Mouse (Mus musculus): ENCODE results near the gene Tbc1d24. TPM values are rescaled to one million over a fixed set of nuclear protein-coding genes. Genes with fewer than 3 reads are reported as not detected.

The Tbc1d24 gene
- polyA plus RNA-seq, 1 experiment from 2014 or later = 17.8 TPM

GRCm38 (mm10) chr17:24224741-24225140 is 19.4 kb upstream of the Tbc1d24 start:
- H3K4me3 ChIP-seq = no peak overlapping the region

GRCm38 (mm10) chr17:24223513-24223912 is 18.2 kb upstream of the Tbc1d24 start:
- Histone ChIP-seq H3K9ac (no peak overlapping the region), H3K27ac (replicated peaks) (no peak overlapping the region), H3K27me3 (no peaks in the 10 kb centered on the region), H3K4me2 (no peak overlapping the region), H3K4me3 (no peak overlapping the region), H3K4me1 (replicated peaks) (peaks cover 19% of the 10 kb centered on the region), H3K36me3 (peaks cover 54% of the 10 kb centered on the region), H3K9me3 (no peaks in the 10 kb centered on the region)
- no peak for ATAC-seq (ENCODE audit: low read depth)
- WGBS = 90% methylated on average over 5 of the region's 5 CpGs

More at GRCm38 (mm10) chr17:24224741-24225140, 19.4 kb upstream of the Tbc1d24 start:
- H3K4me2 ChIP-seq = no peak overlapping the region
- ATAC-seq (ENCODE audit: low read depth) = no peak
- 89% methylated on average over 10 of the region's 10 CpGs for WGBS
- no peak overlapping the region for H3K27ac ChIP-seq (replicated peaks)
- H3K36me3 ChIP-seq = peaks cover 55% of the 10 kb centered on the region
- no peaks in the 10 kb centered on the region for H3K27me3 ChIP-seq
- no peaks in the 10 kb centered on the region for H3K9me3 ChIP-seq
- H3K4me1 ChIP-seq (replicated peaks) = peaks cover 10% of the 10 kb centered on the region
- no peak overlapping the region for H3K9ac ChIP-seq

- H3K27me3 ChIP-seq = no peaks in the 10 kb centered on the region
- ATAC-seq (ENCODE audit: low read depth) = no peak
These were observed 17.3 kb upstream of the Tbc1d24 start for GRCm38 (mm10) chr17:24222653-24223052.

GRCm38 (mm10) chr17:24220435-24221411 is 15.4 kb upstream of the Tbc1d24 start, which contains the start of gene Tedc2:
Tedc2 (minus strand) TSS chr17:24220851.
- H3K36me3 ChIP-seq = peaks cover 55% of the 10 kb centered on the region
- peak; percentile 95 for ATAC-seq (ENCODE audit: low read depth)
- H3K9ac ChIP-seq = peak within 1 kb of the TSS; percentile 81
- H3K4me1 ChIP-seq (replicated peaks) = peaks cover 19% of the 10 kb centered on the region
- H3K27ac ChIP-seq (replicated peaks) = peak within 1 kb of the TSS; percentile 62
- H3K4me3 ChIP-seq = peak within 1 kb of the TSS; percentile 85
- WGBS = 6% methylated on average over 41 of the region's 41 CpGs
- no peaks in the 10 kb centered on the region for H3K9me3 ChIP-seq
- no peaks in the 10 kb centered on the region for H3K27me3 ChIP-seq
- peak within 1 kb of the TSS; percentile 96 for H3K4me2 ChIP-seq

More at GRCm38 (mm10) chr17:24222653-24223052, 17.3 kb upstream of the Tbc1d24 start:
- H3K4me1 ChIP-seq (replicated peaks) = peaks cover 19% of the 10 kb centered on the region
- H3K36me3 ChIP-seq = peaks cover 54% of the 10 kb centered on the region
- no peak overlapping the region for H3K9ac ChIP-seq
- H3K4me2 ChIP-seq = no peak overlapping the region
- H3K27ac ChIP-seq (replicated peaks) = no peak overlapping the region
- no peaks in the 10 kb centered on the region for H3K9me3 ChIP-seq
- 70% methylated on average over 6 of the region's 6 CpGs for WGBS
- no peak overlapping the region for H3K4me3 ChIP-seq

- H3K4me1 ChIP-seq (replicated peaks) = peaks cover 27% of the 10 kb centered on the region
- no peak overlapping the region for H3K27ac ChIP-seq (replicated peaks)
- no peak overlapping the region for H3K4me2 ChIP-seq
- H3K9me3 ChIP-seq = no peaks in the 10 kb centered on the region
- peaks cover 36% of the 10 kb centered on the region for H3K36me3 ChIP-seq
- no peaks in the 10 kb centered on the region for H3K27me3 ChIP-seq
- no peak overlapping the region for H3K9ac ChIP-seq
- no peak for ATAC-seq (ENCODE audit: low read depth)
- 64% methylated on average over 4 of the region's 4 CpGs for whole genome bisulfite sequencing
- no peak overlapping the region for H3K4me3 ChIP-seq
These were observed 11.5 kb upstream of the Tbc1d24 start for GRCm38 (mm10) chr17:24216836-24217235.

GRCm38 (mm10) chr17:24213186-24213585 is 7.8 kb upstream of the Tbc1d24 start:
- Histone ChIP-seq H3K4me1 (replicated peaks) (peaks cover 44% of the 10 kb centered on the region), H3K4me2 (no peak overlapping the region), H3K36me3 (peaks cover 32% of the 10 kb centered on the region), H3K9me3 (no peaks in the 10 kb centered on the region), H3K27me3 (peaks cover 12% of the 10 kb centered on the region), H3K9ac (no peak overlapping the region), H3K4me3 (no peak overlapping the region), H3K27ac (replicated peaks) (no peak overlapping the region)
- WGBS = 83% methylated on average over 6 of the region's 6 CpGs
- no peak for ATAC-seq (ENCODE audit: low read depth)

GRCm38 (mm10) chr17:24212441-24213018 is 7.2 kb upstream of the Tbc1d24 start:
- peak overlapping the region; percentile 57 for H3K4me3 ChIP-seq
- no peak for ATAC-seq (ENCODE audit: low read depth)
- peaks cover 51% of the 10 kb centered on the region for H3K4me1 ChIP-seq (replicated peaks)
- peak overlapping the region; percentile 83; the same call in 1 of the 2 replicates for H3K27ac ChIP-seq (replicated peaks)
- peak overlapping the region; percentile 96 for H3K4me2 ChIP-seq
- peaks cover 25% of the 10 kb centered on the region for H3K36me3 ChIP-seq
- H3K9me3 ChIP-seq = no peaks in the 10 kb centered on the region
- peaks cover 18% of the 10 kb centered on the region for H3K27me3 ChIP-seq
- WGBS = 32% methylated on average over 5 of the region's 5 CpGs
- H3K9ac ChIP-seq = no peak overlapping the region

- H3K4me3 ChIP-seq = peak overlapping the region; percentile 57
- ATAC-seq (ENCODE audit: low read depth) = peak; percentile 58
- peaks cover 20% of the 10 kb centered on the region for H3K36me3 ChIP-seq
- H3K27ac ChIP-seq (replicated peaks) = peak overlapping the region; percentile 83
- peaks cover 58% of the 10 kb centered on the region for H3K4me1 ChIP-seq (replicated peaks)
- H3K27me3 ChIP-seq = peaks cover 25% of the 10 kb centered on the region
- peak overlapping the region; percentile 96 for H3K4me2 ChIP-seq
- H3K9me3 ChIP-seq = no peaks in the 10 kb centered on the region
- H3K9ac ChIP-seq = peak overlapping the region; percentile 84
- WGBS = 2% methylated on average over 37 of the region's 37 CpGs
These were observed 6.5 kb upstream of the Tbc1d24 start for GRCm38 (mm10) chr17:24211631-24212440.

- H3K9me3 ChIP-seq = no peaks in the 10 kb centered on the region
- peak overlapping the region; percentile 96 for H3K4me2 ChIP-seq
- 78% methylated on average over 3 of the region's 3 CpGs for WGBS
- peaks cover 25% of the 10 kb centered on the region for H3K27me3 ChIP-seq
- H3K27ac ChIP-seq (replicated peaks) = peak overlapping the region; percentile 83
- H3K9ac ChIP-seq = no peak overlapping the region
- H3K4me1 ChIP-seq (replicated peaks) = peaks cover 70% of the 10 kb centered on the region
- H3K36me3 ChIP-seq = peaks cover 7% of the 10 kb centered on the region
- H3K4me3 ChIP-seq = no peak overlapping the region
- ATAC-seq (ENCODE audit: low read depth) = no peak
These were observed 5.2 kb upstream of the Tbc1d24 start for GRCm38 (mm10) chr17:24210591-24210990.

- peaks cover under 1% of the 10 kb centered on the region; the same call in 1 of the 2 replicates for H3K36me3 ChIP-seq
- no peaks in the 10 kb centered on the region for H3K9me3 ChIP-seq
- peak overlapping the region; percentile 95 for H3K4me2 ChIP-seq
- peak overlapping the region; percentile 75; the same call in 1 of the 2 replicates for H3K4me3 ChIP-seq
- no peak overlapping the region for H3K9ac ChIP-seq
- H3K27me3 ChIP-seq = peaks cover 25% of the 10 kb centered on the region
- H3K27ac ChIP-seq (replicated peaks) = peak overlapping the region; percentile 89
- 74% methylated on average over 3 of the region's 3 CpGs for WGBS
- no peak for ATAC-seq (ENCODE audit: low read depth)
- peaks cover 72% of the 10 kb centered on the region for H3K4me1 ChIP-seq (replicated peaks)
These were observed 4.5 kb upstream of the Tbc1d24 start for GRCm38 (mm10) chr17:24209916-24210240.

GRCm38 (mm10) chr17:24209043-24209915 is 3.9 kb upstream of the Tbc1d24 start, which contains the start of gene Ntn3:
Ntn3 (minus strand) TSS chr17:24209531.
- H3K9ac ChIP-seq = peak within 1 kb of the TSS; percentile 87
- peak; percentile 19; the same call in 1 of the 2 replicates for ATAC-seq (ENCODE audit: low read depth)

More at GRCm38 (mm10) chr17:24209043-24209915, 3.9 kb upstream of the Tbc1d24 start, which contains the start of gene Ntn3:
- WGBS = under 1% methylated on average over 32 of the region's 43 CpGs
- H3K4me1 ChIP-seq (replicated peaks) = peaks cover 78% of the 10 kb centered on the region
- H3K27ac ChIP-seq (replicated peaks) = peak within 1 kb of the TSS; percentile 89
- H3K4me3 ChIP-seq = peak within 1 kb of the TSS; percentile 75
- H3K4me2 ChIP-seq = peak within 1 kb of the TSS; percentile 95
- no peaks in the 10 kb centered on the region for H3K36me3 ChIP-seq
- no peaks in the 10 kb centered on the region for H3K9me3 ChIP-seq
- H3K27me3 ChIP-seq = peaks cover 25% of the 10 kb centered on the region
